Mouse (Mus musculus): Measurements from ENCODE around the gene Lamb3. TPM values are rescaled to one million over a fixed set of nuclear protein-coding genes. Genes with fewer than 3 reads are reported as not detected.
A peak's percentile ranks its signal among the peaks of the same experiment; 100 is the strongest.

Lamb3 gene
- polyA plus RNA-seq, 1 experiment, result not detected

DNA sequence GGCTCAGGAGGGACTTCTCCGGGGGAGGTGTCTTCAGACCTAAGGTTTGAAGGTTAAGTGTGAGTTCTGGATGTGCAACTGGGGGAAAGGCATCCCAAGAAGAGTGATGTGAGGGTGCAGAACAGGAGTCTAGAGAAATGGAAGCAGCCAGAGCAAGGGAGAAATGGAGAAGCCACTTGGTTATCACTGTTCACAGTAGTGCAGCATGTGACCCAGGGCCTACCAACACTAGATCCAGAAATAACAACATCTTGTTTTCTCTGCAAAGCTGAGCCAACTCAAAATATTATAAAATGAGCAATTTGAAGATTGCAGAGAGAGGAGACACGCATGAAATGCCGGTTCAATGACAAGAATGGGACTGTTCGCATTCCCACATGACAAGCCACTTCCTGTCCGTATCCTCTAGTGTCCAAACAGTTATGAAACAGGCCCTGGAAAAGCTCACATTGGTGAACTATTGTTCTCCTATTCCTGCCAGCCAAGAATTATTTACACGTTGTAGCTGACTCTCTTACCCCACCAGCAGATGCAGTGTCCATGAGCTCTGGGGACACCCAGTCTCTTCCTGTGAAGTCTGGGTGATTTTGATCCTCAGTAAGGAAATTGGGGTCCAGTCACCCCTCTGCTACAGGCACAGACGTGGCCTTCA lies 54.5 kb downstream of the Lamb3 start:
- Histone ChIP-seq H3K27ac (ENCODE audit: insufficient read depth, low read depth, low read length) (no peak overlapping the region), H3K4me1 (ENCODE audit: control insufficient read depth, insufficient read depth, low read length) (no peaks in the 10 kb centered on the region), H3K4me3 (ENCODE audit: insufficient read depth, low read depth, low read length) (no peak overlapping the region)
- 78% methylated on average over 7 of the region's 7 CpGs for WGBS
- no peak for TF ChIP-seq POLR2A (IDR thresholded peaks at IDR 0.05; ENCODE audit: insufficient read depth, low read depth, low read length)
- TF ChIP-seq CTCF (IDR thresholded peaks at IDR 0.05; ENCODE audit: insufficient read depth, low read depth, low read length), result no peak

DNA sequence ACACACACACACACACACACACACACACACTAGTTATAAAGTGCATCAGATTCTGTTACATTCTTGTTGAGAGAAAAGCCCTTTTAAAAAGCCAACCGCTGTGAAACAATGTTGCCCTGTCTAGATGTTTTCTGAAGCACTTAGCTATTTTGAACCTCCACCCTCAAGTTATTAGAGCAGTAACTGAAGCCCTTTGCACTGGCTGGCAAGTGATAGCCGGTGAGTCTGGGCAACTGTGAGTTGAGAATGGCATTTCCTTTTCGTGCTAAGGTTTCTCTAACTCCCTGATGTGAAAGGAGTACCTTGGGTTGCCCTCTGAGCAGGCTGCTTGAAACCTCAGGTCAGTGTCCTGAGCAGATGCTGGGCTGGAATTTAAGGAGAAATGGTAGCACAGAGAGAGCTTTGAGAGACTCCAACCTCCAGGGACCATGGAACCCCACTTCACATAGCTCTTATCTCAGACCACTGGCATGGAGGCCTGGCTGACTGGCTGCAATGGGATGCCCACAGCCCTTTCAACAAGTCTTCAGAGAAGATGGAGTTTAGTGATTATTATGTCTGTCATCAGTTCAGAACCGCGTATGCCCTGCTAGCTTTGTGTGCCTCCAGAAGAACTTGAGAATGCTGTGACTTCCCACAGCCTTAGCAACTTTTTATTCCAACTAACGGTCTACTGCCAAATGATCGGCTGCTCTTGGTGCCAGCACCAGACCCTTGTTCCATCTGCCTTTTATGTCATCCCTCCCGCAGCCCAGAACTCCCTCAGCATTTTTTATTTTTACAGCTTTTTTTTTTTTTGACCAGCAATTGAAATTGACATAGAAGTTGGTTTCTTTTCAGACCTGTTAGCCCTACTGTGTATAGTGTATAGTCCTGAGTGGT lies 55.8 kb downstream of the Lamb3 start:
- no peak overlapping the region for H3K4me3 ChIP-seq (ENCODE audit: insufficient read depth, low read depth, low read length)
- 64% methylated on average over 8 of the region's 8 CpGs for WGBS

DNA sequence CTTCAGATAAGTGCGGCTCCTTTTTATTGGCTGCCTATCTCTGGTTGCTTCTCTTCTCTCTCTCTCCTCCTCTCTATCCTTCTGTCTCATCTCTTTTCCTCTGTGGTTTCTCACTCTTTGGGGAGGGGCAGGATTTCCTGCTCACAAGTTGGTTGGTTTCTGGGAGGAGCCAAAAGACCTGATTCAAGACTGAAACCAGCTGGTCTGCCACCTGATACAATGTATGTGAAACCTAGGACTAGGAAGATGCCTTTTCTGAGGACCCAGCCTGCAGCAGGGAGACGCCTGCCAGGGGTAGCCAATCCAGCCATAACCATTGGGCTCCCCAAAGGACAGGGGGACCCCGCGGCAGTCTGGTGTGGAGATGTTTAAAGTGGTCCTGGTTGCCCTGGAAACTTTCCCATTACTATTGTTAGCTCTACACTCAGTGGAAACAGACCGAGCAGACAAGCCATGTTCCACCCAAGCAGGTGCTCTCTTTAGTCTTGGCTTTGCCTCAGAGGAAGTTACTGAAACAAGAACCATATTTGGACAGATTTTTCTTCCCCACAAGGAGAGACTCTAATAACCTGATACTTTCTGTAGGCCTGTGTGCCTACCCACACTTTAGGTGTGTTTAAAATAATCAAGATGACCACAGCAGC lies 56.6 kb downstream of the Lamb3 start, which contains the start of gene Hsd11b1:
Gene Hsd11b1 (minus strand): TSS at position 121 of the 644 bp plus-strand sequence.
- TF ChIP-seq CTCF (IDR thresholded peaks at IDR 0.05; ENCODE audit: insufficient read depth, low read depth, low read length) (no peak), POLR2A (IDR thresholded peaks at IDR 0.05; ENCODE audit: insufficient read depth, low read depth, low read length) (no peak)
- H3K4me1 ChIP-seq (ENCODE audit: control insufficient read depth, insufficient read depth, low read length), result no peaks in the 10 kb centered on the region
- H3K4me3 ChIP-seq (ENCODE audit: insufficient read depth, low read depth, low read length), result no peak within 1 kb of the TSS
- no peak within 1 kb of the TSS for H3K27ac ChIP-seq (ENCODE audit: insufficient read depth, low read depth, low read length)
- 60% methylated on average over 5 of the region's 5 CpGs for WGBS

More for the DNA sequence above, 55.8 kb downstream of the Lamb3 start:
- TF ChIP-seq CTCF (IDR thresholded peaks at IDR 0.05; ENCODE audit: insufficient read depth, low read depth, low read length) (no peak), POLR2A (IDR thresholded peaks at IDR 0.05; ENCODE audit: insufficient read depth, low read depth, low read length) (no peak)
- no peak overlapping the region for H3K27ac ChIP-seq (ENCODE audit: insufficient read depth, low read depth, low read length)
- H3K4me1 ChIP-seq (ENCODE audit: control insufficient read depth, insufficient read depth, low read length), result no peaks in the 10 kb centered on the region

DNA sequence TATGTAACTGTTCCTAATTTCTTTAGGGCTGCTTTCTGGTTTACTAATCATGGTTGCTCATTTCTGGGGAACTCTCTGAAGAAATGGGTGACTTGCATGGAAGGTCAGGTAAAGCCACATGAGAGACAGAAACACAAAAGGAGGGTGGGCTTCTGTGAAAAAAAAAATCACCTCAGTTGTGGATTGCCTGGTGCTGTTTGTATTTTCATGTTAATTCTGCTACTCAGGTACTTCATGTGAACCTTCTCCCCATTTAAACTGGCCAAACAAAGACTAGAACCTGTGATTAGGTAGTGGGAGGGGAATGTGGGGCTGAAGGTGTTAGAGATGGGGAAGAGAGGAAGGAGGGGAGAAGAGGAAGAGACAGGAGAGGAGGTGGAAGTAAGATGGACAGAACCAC lies 58.2 kb downstream of the Lamb3 start:
- Histone ChIP-seq H3K27ac (ENCODE audit: insufficient read depth, low read depth, low read length) (no peak overlapping the region), H3K4me3 (ENCODE audit: insufficient read depth, low read depth, low read length) (no peak overlapping the region), H3K4me1 (ENCODE audit: control insufficient read depth, insufficient read depth, low read length) (no peaks in the 10 kb centered on the region)
- TF ChIP-seq POLR2A (IDR thresholded peaks at IDR 0.05; ENCODE audit: insufficient read depth, low read depth, low read length), result no peak
- no peak for TF ChIP-seq CTCF (IDR thresholded peaks at IDR 0.05; ENCODE audit: insufficient read depth, low read depth, low read length)

DNA sequence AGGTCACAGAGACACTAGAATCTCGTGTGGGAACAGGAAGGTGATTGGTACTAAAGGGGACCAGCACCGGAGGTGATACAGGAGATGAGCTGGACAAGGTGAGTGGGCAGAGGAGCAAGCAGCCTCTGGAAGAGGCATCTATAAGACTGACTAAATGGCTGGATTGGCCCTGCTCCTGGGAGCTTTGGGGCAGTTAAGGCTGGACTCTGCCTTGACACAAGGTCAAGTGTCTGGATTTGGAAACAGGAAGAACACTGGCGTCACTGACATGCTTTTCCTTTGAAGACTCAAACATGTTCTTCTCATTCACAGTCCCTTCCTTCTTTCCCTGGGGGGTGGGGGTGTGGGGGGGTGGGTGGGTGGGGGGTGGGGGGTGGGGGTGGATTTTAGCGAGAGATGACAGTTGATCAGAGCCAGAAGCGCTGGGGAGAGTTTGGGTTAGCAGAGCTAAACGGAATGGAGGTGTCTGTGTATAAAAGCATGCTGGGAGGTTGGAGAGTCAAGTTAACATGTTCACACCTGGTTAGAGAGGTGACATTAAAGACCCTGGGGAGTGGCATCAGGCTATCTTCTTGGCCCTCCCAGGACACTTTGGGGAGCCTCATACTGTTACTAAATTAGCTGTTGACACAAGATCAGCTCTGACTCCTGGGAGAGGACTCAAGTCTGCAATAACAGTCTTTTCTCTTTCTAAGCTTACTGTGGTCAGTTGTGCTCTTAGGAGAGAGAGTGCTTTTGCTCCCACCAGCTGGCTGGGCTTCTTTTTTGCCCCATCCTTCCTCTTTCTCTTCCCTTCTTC lies 63.7 kb downstream of the Lamb3 start:
- Histone ChIP-seq H3K27ac (ENCODE audit: insufficient read depth, low read depth, low read length) (no peak overlapping the region), H3K4me3 (ENCODE audit: insufficient read depth, low read depth, low read length) (no peak overlapping the region), H3K4me1 (ENCODE audit: control insufficient read depth, insufficient read depth, low read length) (peaks cover 13% of the 10 kb centered on the region)
- no peak for TF ChIP-seq POLR2A (IDR thresholded peaks at IDR 0.05; ENCODE audit: insufficient read depth, low read depth, low read length)
- no peak for TF ChIP-seq CTCF (IDR thresholded peaks at IDR 0.05; ENCODE audit: insufficient read depth, low read depth, low read length)
- WGBS, result 74% methylated on average over 6 of the region's 6 CpGs

DNA sequence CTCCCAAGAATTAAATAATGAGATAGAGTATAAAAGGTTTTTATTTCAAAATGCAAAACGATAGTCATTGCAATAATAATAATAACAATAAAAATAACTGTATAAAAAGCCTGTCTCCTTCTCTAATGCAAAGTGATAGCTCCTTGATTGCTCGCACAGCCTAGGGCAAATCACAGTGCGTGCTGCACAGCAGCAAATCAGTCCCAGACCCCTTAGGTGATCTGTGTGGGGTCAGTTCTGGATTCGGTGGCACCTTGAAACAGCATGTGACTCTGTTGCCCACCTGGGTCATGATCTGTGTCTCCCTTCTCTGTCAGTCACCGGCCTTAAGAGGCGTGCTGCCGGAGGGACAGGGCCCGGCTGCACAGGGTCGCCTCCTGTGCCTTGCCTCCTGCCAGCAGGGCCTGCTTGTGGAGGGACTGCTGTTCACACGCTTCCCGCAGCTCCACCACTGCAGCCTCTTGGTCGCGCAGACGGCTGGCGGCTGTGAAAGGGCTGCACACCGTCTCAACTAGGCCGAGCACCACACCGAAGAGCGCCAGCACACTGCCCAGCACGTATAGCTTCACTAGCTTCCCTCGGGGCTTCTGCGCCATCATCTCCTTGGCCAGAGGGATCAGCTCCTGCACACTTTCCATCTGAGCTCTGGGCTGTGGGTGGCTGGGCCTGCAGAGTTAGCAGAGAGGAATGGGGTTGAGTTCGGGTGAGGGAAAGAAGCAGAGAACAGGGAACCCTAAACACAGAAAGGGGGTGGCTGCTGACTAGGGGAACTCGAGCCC lies 64.8 kb downstream of the Lamb3 start:
- 39% methylated on average over 24 of the region's 24 CpGs for WGBS
- TF ChIP-seq CTCF (IDR thresholded peaks at IDR 0.05; ENCODE audit: insufficient read depth, low read depth, low read length) (no peak), POLR2A (IDR thresholded peaks at IDR 0.05; ENCODE audit: insufficient read depth, low read depth, low read length) (no peak)
- Histone ChIP-seq H3K4me1 (ENCODE audit: control insufficient read depth, insufficient read depth, low read length) (peaks cover 13% of the 10 kb centered on the region), H3K4me3 (ENCODE audit: insufficient read depth, low read depth, low read length) (peak overlapping the region; percentile 41), H3K27ac (ENCODE audit: insufficient read depth, low read depth, low read length) (peak overlapping the region; percentile 68)

DNA sequence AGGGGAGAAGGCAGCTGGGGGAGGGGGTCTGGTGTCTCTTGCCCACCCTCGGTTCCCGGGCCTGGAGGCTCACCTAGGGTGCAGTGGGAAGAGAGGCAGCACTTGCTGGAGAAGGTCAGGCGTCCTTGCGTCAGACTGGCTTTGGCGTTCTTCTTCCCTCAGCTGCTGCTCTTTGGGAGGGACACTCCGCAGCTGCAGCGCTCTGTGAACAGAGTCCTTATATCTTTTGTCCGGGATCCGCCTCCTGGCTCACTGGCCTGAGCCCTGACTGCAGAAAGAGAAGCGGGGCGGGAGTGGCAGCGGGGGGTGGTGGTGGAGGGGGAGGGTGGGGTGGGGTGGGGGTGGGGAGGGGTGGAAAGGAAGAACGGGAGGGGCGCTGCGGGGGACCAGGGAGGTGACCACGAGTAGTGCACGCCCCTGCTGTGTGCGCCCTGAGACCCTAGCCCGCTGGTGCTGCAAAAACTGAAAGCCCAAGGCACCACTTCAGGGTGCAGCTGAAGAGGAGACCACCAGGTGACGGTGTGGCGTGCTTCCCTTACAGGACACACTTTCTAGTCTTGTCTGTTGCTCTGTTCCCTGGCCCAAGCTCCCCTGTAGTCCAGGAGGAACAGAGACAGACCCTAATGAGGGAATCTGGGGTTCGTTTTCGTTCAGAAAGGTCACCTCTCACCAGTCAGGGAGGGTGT lies 65.6 kb downstream of the Lamb3 start, which contains the start of gene G0s2:
Gene G0s2 (minus strand): TSS at position 302 of the 686 bp plus-strand sequence.
- Histone ChIP-seq H3K4me3 (ENCODE audit: insufficient read depth, low read depth, low read length) (peak within 1 kb of the TSS; percentile 41), H3K27ac (ENCODE audit: insufficient read depth, low read depth, low read length) (peak within 1 kb of the TSS; percentile 68), H3K4me1 (ENCODE audit: control insufficient read depth, insufficient read depth, low read length) (peaks cover 13% of the 10 kb centered on the region)
- peak; percentile 28; the same call in 1 of the 2 replicates for TF ChIP-seq CTCF (IDR thresholded peaks at IDR 0.05; ENCODE audit: insufficient read depth, low read depth, low read length)
- no peak for TF ChIP-seq POLR2A (IDR thresholded peaks at IDR 0.05; ENCODE audit: insufficient read depth, low read depth, low read length)
- WGBS, result 5% methylated on average over 23 of the region's 23 CpGs

Data from olfactory bulb, adult 2 months (tissue).